Mouse (Mus musculus) thymus, adult 2 months (tissue): ENCODE measurements at regions not wholly inside any gene's neighbourhood (a gene's known extent, or its start where the extent isn't known, plus 50 kb on each side); places are given as distances from the start of the nearest gene placed in this dataset.

Experiments
- DNase-seq: peaks from one replicate; pipeline ENCODE4 v3.0.0; 2021
- H3K27ac ChIP-seq: fragments of 200-500 bp; 2 replicates; pipeline ENCODE4 v1.5.1; 2012; ENCODE audit warnings: low read length, control low read depth; ENCODE audit not compliant: control insufficient read depth, insufficient read depth
- H3K27me3 ChIP-seq: fragments of 200-500 bp; 2 replicates; pipeline ENCODE4 v1.6.1; 2012; ENCODE audit warnings: mild to moderate bottlenecking, low read length, moderate library complexity, mixed read lengths; ENCODE audit not compliant: control insufficient read depth, insufficient read depth
- H3K36me3 ChIP-seq: fragments of 200-500 bp; 2 replicates; pipeline ENCODE4 v1.6.1; 2012; ENCODE audit warnings: mild to moderate bottlenecking, low read length, moderate library complexity; ENCODE audit not compliant: control insufficient read depth, insufficient read depth
- H3K4me1 ChIP-seq: fragments of 200-500 bp; replicated peaks from 2 replicates; pipeline ENCODE4 v1.6.1; 2012; ENCODE audit warnings: low read length; ENCODE audit not compliant: control insufficient read depth, insufficient read depth
- H3K4me3 ChIP-seq: fragments of 200-500 bp; 2 replicates; pipeline ENCODE4 v1.5.1; 2012; ENCODE audit warnings: mild to moderate bottlenecking, low read length, control low read depth, moderate library complexity; ENCODE audit not compliant: control insufficient read depth, insufficient read depth
- CTCF ChIP-seq: fragments of 200-500 bp; IDR thresholded peaks from 2 replicates; pipeline ENCODE4 v1.5.1; 2012; ENCODE audit warnings: mild to moderate bottlenecking, control low read depth, low read length, moderate library complexity, borderline replicate concordance; ENCODE audit not compliant: control insufficient read depth, poor library complexity, insufficient read depth; ENCODE audit errors: extremely low read depth
- POLR2A ChIP-seq: fragments of 200-500 bp; IDR thresholded peaks from 2 replicates; pipeline ENCODE4 v1.6.1; 2012; ENCODE audit warnings: mild to moderate bottlenecking, low read length, control low read depth, moderate library complexity; ENCODE audit not compliant: control insufficient read depth, poor library complexity, insufficient read depth; ENCODE audit errors: extremely low read depth
- WGBS: fragments of 180-500 bp; shearing (Covaris S2); methylation state at CpG from one replicate; pipeline ENCODE4 v1.1.7; 2018; 5-methylcytosine and 5-hydroxymethylcytosine counted together

DNA sequence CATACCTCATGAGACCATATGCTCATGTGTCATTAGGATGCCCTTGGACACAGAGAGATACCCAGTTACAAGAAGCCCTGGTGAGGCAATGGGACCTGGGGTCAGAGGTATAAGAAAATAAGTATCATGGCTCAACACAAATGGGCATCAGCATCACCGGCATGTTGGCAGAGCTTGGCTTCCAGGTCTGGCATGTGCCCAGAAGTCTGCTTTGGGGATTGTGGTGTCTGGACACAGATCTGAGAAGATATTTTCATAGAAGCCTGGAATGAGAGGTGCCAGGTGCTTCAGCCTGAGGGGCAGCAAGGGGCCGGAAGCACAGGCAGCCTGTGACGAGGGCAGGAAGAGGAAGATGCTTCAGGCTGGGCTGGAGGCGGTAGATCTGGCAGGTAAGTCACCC, 338.7 kb downstream of the Cdh26 start:
- Histone ChIP-seq H3K4me3 (no peak overlapping the region), H3K36me3 (no peaks in the 10 kb centered on the region), H3K27ac (no peak overlapping the region), H3K4me1 (no peaks in the 10 kb centered on the region), H3K27me3 (no peaks in the 10 kb centered on the region)
- DNase-seq = no peak
- WGBS = 68% methylated on average over 4 of the region's 4 CpGs
- TF ChIP-seq POLR2A = no peak
- TF ChIP-seq CTCF = no peak

DNA sequence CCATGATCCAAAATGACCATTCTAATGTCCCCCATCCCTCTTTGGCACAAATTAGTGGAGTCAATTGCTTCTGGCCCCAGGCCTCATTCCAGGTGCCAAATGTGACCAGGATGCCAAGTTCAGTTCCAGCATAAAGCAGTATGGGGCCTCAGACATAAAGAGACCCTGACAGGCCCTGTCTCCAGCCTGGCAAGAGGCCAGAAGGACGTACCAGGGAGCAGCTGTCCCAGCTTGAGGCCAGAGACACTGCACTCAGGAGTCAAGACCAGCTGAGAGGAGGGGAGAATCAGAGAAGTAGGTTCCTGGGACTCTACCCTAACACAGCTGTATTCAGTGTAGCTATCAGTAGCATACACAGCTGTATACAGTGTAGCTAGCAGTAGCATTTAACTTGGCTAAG, 341.1 kb downstream of the Cdh26 start:
- no peaks in the 10 kb centered on the region for H3K27me3 ChIP-seq
- TF ChIP-seq CTCF = no peak
- TF ChIP-seq POLR2A = no peak
- no peak overlapping the region for H3K4me3 ChIP-seq
- no peak for DNase-seq
- H3K27ac ChIP-seq = no peak overlapping the region
- WGBS = 61% methylated on average over 1 of the region's 1 CpGs
- H3K4me1 ChIP-seq = no peaks in the 10 kb centered on the region
- H3K36me3 ChIP-seq = no peaks in the 10 kb centered on the region

DNA sequence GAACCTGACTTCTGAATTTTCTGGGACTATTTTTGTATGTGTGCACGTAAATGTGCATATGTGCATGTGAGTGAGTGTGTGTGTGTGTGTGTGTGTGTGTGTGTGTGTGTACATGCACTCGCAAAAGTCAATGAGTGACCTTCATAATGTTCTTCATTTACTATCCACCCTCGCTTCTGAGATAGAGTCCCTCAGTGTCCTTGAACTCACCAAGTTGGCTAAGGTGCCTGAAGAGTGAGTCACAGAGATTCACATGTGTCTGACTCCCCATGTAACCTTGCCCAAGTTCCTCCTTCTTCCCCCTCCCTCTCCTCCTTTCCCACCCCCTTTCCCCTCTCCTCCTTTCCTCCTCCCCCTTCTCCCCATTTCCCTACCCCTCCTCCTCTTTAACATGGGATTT, 341.6 kb downstream of the Cdh26 start:
- Histone ChIP-seq H3K36me3 (no peaks in the 10 kb centered on the region), H3K4me1 (no peaks in the 10 kb centered on the region), H3K27ac (no peak overlapping the region), H3K4me3 (no peak overlapping the region), H3K27me3 (no peaks in the 10 kb centered on the region)
- no peak for TF ChIP-seq CTCF
- TF ChIP-seq POLR2A = no peak
- WGBS = 94% methylated on average over 3 of the region's 3 CpGs
- no peak for DNase-seq

DNA sequence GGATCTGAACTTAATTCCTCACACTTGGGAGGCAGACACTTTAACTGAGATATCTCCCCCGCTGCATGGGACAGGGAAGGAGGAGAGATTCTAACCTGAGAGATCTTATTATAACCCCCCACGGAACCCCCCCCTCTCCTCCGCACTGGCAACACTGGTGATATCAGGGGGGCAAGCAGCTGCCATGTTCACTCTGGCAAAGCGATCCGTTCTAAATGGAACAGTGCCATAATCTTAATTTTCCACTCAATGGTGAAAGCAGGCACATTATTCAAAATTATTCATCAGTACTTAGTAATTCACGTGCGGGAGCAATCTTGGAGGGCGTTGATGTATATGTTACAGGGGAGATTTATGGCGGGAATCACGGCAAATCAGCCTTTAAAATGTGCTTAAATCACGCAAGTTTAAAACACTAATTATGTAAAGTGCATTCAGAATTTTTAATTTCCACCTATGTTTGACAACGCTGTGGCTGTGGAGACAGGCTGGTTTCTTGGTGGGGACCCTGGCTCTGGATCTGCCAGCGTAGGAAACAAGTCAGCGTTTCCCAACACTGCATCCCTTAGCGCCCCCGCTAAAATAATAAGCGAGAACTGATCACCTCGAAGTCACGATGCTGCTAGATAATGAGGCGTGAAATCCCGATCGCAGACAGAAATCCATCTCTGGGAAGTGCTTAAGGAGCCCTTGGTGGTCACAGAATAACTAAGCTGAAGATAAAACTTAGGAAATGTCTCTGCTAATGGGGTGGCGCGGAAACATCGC, 354.7 kb downstream of the Cdh26 start:
- TF ChIP-seq CTCF = no peak
- no peak for TF ChIP-seq POLR2A
- no peak for DNase-seq
- Histone ChIP-seq H3K4me3 (no peak overlapping the region), H3K4me1 (no peaks in the 10 kb centered on the region), H3K27me3 (no peaks in the 10 kb centered on the region), H3K36me3 (no peaks in the 10 kb centered on the region), H3K27ac (no peak overlapping the region)
- 88% methylated on average over 25 of the region's 25 CpGs for WGBS

DNA sequence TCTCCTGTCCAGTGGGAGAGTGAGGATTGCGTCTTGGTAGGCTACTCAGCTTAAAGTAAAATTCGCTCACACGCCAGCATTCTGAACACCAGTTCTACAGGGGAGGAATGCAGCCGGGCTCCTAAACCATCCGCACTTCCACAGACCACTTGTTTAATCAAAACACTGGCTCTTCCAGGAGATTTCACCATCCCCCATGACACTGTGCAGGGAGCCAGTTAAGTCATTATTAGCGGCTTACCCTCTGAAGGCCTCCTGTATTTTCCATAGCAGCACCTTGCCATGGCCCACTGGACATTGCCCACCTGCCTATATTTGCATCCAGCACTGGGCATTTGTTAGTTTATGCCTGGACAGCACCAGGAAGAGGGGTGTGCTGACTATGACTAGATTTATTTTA, 355.5 kb downstream of the Cdh26 start:
- no peak for DNase-seq
- Histone ChIP-seq H3K36me3 (no peaks in the 10 kb centered on the region), H3K27me3 (no peaks in the 10 kb centered on the region), H3K27ac (no peak overlapping the region), H3K4me1 (no peaks in the 10 kb centered on the region), H3K4me3 (no peak overlapping the region)
- TF ChIP-seq CTCF (no peak), POLR2A (no peak)
- WGBS = 70% methylated on average over 6 of the region's 6 CpGs

DNA sequence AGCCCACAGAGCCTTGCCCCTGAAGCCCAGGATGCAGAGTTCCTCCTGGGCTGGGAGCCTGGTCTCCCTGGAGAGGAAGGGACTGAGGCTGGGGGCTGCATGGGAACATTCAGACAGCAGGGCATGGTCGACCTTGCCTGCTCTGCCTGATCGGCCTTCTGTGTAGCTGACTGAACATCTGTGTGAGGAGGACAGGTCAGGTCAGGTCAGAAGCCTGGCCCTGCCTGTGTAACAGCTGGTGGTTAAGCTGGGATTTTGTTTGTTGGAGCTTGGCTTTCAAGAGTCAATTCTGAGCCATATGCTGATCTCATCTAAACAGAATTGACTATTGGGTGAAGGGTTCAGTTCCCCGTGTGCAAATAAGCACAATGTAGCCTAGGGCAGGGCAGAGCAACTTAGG, 365.5 kb downstream of the Cdh26 start:
- WGBS = 76% methylated on average over 3 of the region's 3 CpGs
- DNase-seq = no peak
- Histone ChIP-seq H3K4me1 (no peaks in the 10 kb centered on the region), H3K27ac (no peak overlapping the region), H3K4me3 (no peak overlapping the region), H3K27me3 (no peaks in the 10 kb centered on the region), H3K36me3 (no peaks in the 10 kb centered on the region)
- TF ChIP-seq CTCF (no peak), POLR2A (no peak)

DNA sequence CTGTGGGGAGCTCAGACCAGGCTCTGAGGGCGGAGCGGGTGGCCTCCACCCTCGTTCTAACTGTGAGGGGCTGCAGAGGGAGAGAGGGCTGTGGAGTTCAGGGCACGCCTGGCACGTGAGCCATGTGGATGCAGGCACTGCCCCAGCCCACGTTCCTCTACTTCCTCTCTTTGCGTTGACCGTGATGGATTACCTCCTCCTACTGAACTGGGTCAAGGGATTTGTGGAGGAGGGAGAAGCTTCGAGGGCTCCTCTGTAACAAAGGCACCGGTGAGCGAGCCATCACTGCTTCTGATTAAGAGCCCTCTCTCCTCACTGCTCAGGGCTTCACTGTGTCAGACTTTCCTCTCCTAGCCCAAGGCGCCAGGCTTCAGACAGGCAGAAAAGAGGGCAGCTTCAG, 371.1 kb downstream of the Cdh26 start:
- no peaks in the 10 kb centered on the region for H3K27me3 ChIP-seq
- H3K4me3 ChIP-seq = no peak overlapping the region
- 37% methylated on average over 12 of the region's 12 CpGs for WGBS
- TF ChIP-seq POLR2A (no peak), CTCF (no peak)
- no peaks in the 10 kb centered on the region for H3K36me3 ChIP-seq
- no peak for DNase-seq
- H3K4me1 ChIP-seq = no peaks in the 10 kb centered on the region
- H3K27ac ChIP-seq = no peak overlapping the region
